Mouse (Mus musculus): ENCODE measurements around the gene Sec1.

GRCm38 (mm10) chr7:45700301-45701015 lies 6.3 kb upstream of the Sec1 start:
- TF ChIP-seq POLR2A (IDR thresholded peaks at IDR 0.05; ENCODE audit: low read depth, low read length) (no peak; the same call in 1 of the 2 replicates), CTCF (IDR thresholded peaks at IDR 0.05; ENCODE audit: extremely low read depth, insufficient read length, insufficient replicate concordance, low read depth, low read length) (no peak)
